Mouse (Mus musculus) G1E (cell line): ENCODE results near the gene Thy1.

Source experiments
- CTCF ChIP-seq: IDR thresholded peaks from 2 replicates; pipeline ENCODE4 v1.5.1; 2012; ENCODE audit warnings: low read depth, low read length, inconsistent platforms, mixed read lengths
- GATA1 ChIP-seq: IDR thresholded peaks from 2 replicates; pipeline ENCODE4 v1.6.1; 2012; ENCODE audit warnings: borderline replicate concordance, low read length, inconsistent platforms, mixed read lengths
- TAL1 ChIP-seq: conservative IDR thresholded peaks from 2 replicates; pipeline ENCODE4 v1.6.1; 2012; ENCODE audit warnings: low read depth, low read length, inconsistent platforms, mixed read lengths

DNA sequence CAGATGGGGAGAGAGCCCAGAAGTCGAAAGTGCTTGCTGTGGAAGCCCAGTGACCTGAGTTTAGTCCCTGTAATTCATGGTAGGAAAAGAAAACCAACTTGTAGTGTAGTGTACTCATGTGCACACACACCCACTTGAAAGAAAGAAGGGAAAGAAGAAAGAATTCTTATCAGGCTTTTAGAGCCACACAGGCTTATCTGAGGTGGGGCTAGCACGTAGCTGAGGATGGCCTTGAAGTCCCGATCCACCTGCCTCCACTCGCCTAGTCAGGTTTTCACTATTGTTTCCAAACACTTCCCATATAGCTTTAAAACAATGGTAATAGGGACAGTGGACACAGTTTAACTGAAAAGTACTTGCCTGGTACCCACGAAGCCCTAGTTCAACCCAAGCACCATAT, 31.5 kb upstream of the Thy1 start:
- TF ChIP-seq CTCF (no peak), GATA1 (no peak), TAL1 (no peak)
